Mouse (Mus musculus) lung, postnatal 0 days (tissue): ENCODE measurements around the gene Mfsd2b. TPM values are rescaled to one million over a fixed set of nuclear protein-coding genes. Genes with fewer than 3 reads are reported as not detected.
A peak's percentile ranks its signal among the peaks of the same experiment; 100 is the strongest.

Source experiments
- ATAC-seq: fragments of 200-750 bp; cut with Nextera tagmentation; 2 replicates; pipeline ENCODE4 v1.8.0; 2017; ENCODE audit warnings: moderate library complexity
- DNase-seq: peaks from one replicate; pipeline ENCODE4 v3.0.0-alpha.2; 2016; ENCODE audit warnings: low spot score
- H3K27ac ChIP-seq: fragments of 300-500 bp; sonication (generic); 2 replicates; pipeline ENCODE4 v1.5.1; 2014; ENCODE audit warnings: antibody characterized with exemption, mild to moderate bottlenecking, low read length, mixed read lengths
- H3K27me3 ChIP-seq: fragments of 300-500 bp; sonication (generic); replicated peaks from 2 replicates; pipeline ENCODE4 v1.6.1; 2014; ENCODE audit warnings: low read length, mixed read lengths; ENCODE audit not compliant: insufficient read depth
- H3K36me3 ChIP-seq: fragments of 300-500 bp; sonication (generic); 2 replicates; pipeline ENCODE4 v1.6.1; 2014; ENCODE audit warnings: low read length, mixed read lengths; ENCODE audit not compliant: insufficient read depth
- H3K4me1 ChIP-seq: fragments of 300-500 bp; sonication (generic); 2 replicates; pipeline ENCODE4 v1.6.1; 2014; ENCODE audit warnings: antibody characterized with exemption, low read depth, low read length, mixed read lengths; ENCODE audit not compliant: insufficient read depth
- H3K4me2 ChIP-seq: fragments of 300-500 bp; sonication (generic); replicated peaks from 2 replicates; pipeline ENCODE4 v1.6.1; 2014; ENCODE audit warnings: low read depth, mild to moderate bottlenecking, low read length, moderate library complexity, mixed read lengths
- H3K4me3 ChIP-seq: fragments of 300-500 bp; sonication (generic); 2 replicates; pipeline ENCODE4 v1.5.1; 2014; ENCODE audit warnings: low read depth, low read length
- H3K9ac ChIP-seq: fragments of 300-500 bp; sonication (generic); replicated peaks from 2 replicates; pipeline ENCODE4 v1.6.1; 2014; ENCODE audit warnings: low read depth, mild to moderate bottlenecking
- H3K9me3 ChIP-seq: fragments of 300-500 bp; sonication (generic); 2 replicates; pipeline ENCODE4 v1.6.1; 2016; ENCODE audit warnings: low read length, mixed read lengths
- CTCF ChIP-seq: IDR thresholded peaks from 2 replicates; pipeline ENCODE4 v1.5.1; 2016; ENCODE audit warnings: antibody characterized with exemption, mild to moderate bottlenecking
- EP300 ChIP-seq: IDR thresholded peaks from 2 replicates; pipeline ENCODE4 v1.6.1; 2016; ENCODE audit warnings: antibody characterized with exemption, mild to moderate bottlenecking, control low read depth
- WGBS: fragments of 180-500 bp; shearing (Covaris S2); extraction: QIAGEN DNeasy Blood & Tissue Kit; methylation state at CpG from one replicate; pipeline ENCODE4 v1.1.7; 2014; 5-methylcytosine and 5-hydroxymethylcytosine counted together
- polyA plus RNA-seq: library from polyadenylated mRNA; unstranded; fragments of >200 nt; fragmentation: Nextera tagmentation; extraction: Ambion mirVana; gene quantifications from 2 replicates; pipeline ENCODE4 v1.2.1, GENCODE M21; 2015

Mfsd2b gene
- polyA plus RNA-seq, 1 experiment from 2014 or later: 2.5 TPM

DNA sequence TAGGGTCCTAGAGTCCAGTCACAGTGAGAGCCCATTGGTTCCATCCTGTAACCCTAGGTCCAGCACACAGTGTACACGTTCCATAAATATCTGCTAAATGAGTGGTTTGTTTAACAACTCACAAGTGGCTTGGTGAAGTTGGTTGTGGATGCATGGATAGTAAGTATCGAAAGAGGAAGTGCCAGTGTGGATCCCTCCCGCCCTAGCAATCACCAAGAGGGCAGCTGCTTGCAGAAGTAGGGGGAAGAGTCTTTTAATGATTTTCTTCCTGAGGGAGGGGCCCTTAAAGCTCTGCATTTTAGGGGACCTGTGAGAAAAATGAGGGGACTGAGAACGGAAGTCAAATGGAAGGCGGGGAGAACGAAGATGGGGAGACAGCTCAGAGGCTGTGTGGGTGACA is 34.1 kb downstream of the Mfsd2b start:
- ATAC-seq (no peak), DNase-seq (peak; percentile 42)
- Histone ChIP-seq H3K9me3 (no peaks in the 10 kb centered on the region), H3K27me3 (no peaks in the 10 kb centered on the region), H3K9ac (no peak overlapping the region), H3K4me2 (peak overlapping the region; percentile 100), H3K36me3 (no peaks in the 10 kb centered on the region), H3K4me1 (peaks cover 10% of the 10 kb centered on the region; the same call in 1 of the 2 replicates), H3K27ac (no peak overlapping the region), H3K4me3 (no peak overlapping the region)
- WGBS: 31% methylated on average over 6 of the region's 6 CpGs
- TF ChIP-seq EP300: peak; percentile 61
- TF ChIP-seq CTCF: no peak

DNA sequence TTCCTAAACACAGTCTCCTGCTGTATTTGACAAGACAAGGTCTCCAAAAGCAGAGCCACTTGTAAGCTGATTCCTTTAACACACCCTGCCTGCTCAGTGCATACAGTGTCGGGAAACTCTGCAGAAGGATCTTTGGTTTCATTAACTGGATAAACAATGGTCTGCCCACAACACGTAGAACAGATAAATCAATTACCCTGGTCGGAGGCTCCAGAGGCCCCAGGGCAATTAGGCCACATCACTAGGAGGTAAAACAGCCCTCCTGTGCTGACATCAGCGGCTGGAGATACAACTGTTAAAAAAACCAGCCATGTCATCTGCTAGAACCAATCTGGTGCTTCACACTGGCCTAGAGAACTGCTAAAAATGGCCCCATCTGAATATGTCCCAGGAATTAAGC is 37.2 kb downstream of the Mfsd2b start:
- Histone ChIP-seq H3K4me3 (no peak overlapping the region), H3K4me2 (no peak overlapping the region), H3K4me1 (peaks cover 4% of the 10 kb centered on the region; the same call in 1 of the 2 replicates), H3K36me3 (0 out of 2 replicates have a peak, but pooled peaks cover 2% of the 10 kb centered on the region), H3K27ac (no peak overlapping the region), H3K27me3 (no peaks in the 10 kb centered on the region), H3K9ac (no peak overlapping the region), H3K9me3 (no peaks in the 10 kb centered on the region)
- 25% methylated on average over 4 of the region's 4 CpGs for WGBS
- DNase-seq: no peak
- no peak for ATAC-seq
- no peak for TF ChIP-seq CTCF
- TF ChIP-seq EP300: no peak

DNA sequence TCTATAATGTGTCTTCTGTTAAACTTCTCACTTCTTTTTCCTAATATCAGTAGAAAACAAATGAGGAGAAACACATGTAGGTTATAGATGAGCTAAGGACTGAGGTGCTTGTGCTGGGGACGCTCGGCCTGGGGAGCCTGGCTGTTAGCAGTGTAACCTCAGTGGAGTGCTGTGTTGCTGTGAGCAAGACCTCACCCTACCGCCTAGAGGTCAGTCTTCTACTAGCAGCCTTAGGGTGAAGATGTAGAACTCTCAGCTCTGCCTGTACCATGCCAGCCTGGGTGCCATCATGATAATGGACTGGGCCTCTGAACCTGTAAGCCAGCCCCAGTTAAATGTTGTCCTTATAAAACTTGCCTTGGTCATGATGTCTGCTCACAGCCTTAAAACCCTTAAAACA is 46.9 kb downstream of the Mfsd2b start:
- Histone ChIP-seq H3K9me3 (no peaks in the 10 kb centered on the region), H3K4me1 (no peaks in the 10 kb centered on the region), H3K27me3 (no peaks in the 10 kb centered on the region), H3K36me3 (peaks cover 9% of the 10 kb centered on the region; the same call in 1 of the 2 replicates), H3K4me2 (no peak overlapping the region), H3K9ac (no peak overlapping the region), H3K4me3 (no peak overlapping the region), H3K27ac (no peak overlapping the region)
- no peak for ATAC-seq
- TF ChIP-seq EP300: no peak
- no peak for TF ChIP-seq CTCF
- 74% methylated on average over 3 of the region's 3 CpGs for WGBS
- no peak for DNase-seq

DNA sequence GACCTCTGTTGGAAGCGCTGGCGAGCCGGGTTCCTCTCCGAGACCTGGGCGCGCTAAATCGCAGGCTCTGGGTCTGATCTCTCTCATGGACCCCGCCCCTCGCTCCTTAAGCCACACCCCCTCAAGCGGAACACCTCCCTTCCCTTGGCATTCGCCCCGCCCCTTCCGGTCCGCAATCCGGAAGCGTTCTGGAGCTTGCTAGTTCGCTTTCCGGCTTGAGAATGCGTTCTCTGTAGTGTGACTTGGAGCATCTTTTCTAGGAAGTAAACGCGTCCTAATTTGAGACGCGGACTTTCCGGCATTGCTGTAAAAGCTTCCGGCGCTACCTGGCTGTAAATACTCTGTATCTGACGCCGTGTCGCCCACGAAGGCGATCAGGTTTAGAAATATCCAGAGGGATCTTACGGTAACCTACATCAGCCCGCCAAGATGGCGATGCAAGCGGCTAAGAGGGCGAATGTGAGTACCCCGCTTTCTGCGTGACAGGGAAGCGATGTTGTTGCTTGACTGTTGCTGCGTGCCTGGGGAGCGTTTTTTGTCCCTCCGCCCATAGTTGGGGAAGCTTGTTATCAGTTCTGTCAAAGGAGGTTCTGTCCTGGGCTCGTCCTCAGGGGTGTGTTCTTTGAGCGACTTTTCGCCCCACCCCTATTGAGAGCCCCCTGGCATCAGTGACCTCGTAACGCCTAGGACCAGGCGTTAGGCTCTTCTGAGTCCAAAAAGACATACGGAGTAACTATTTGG is 56.6 kb downstream of the Mfsd2b start, which contains the start of gene Sf3b6:
Gene Sf3b6 (plus strand): TSS at position 184 of the 741 bp plus-strand sequence.
- Histone ChIP-seq H3K27me3 (no peaks in the 10 kb centered on the region), H3K4me1 (no peaks in the 10 kb centered on the region), H3K4me3 (peak within 1 kb of the TSS; percentile 87), H3K36me3 (peaks cover 9% of the 10 kb centered on the region), H3K4me2 (peak within 1 kb of the TSS; percentile 80), H3K27ac (peak within 1 kb of the TSS; percentile 91), H3K9ac (peak within 1 kb of the TSS; percentile 67), H3K9me3 (no peaks in the 10 kb centered on the region)
- TF ChIP-seq EP300 (peak; percentile 18; the same call in 1 of the 2 replicates), CTCF (no peak)
- ATAC-seq: peak; percentile 98
- WGBS: under 1% methylated on average over 49 of the region's 49 CpGs
- peak; percentile 99 for DNase-seq

DNA sequence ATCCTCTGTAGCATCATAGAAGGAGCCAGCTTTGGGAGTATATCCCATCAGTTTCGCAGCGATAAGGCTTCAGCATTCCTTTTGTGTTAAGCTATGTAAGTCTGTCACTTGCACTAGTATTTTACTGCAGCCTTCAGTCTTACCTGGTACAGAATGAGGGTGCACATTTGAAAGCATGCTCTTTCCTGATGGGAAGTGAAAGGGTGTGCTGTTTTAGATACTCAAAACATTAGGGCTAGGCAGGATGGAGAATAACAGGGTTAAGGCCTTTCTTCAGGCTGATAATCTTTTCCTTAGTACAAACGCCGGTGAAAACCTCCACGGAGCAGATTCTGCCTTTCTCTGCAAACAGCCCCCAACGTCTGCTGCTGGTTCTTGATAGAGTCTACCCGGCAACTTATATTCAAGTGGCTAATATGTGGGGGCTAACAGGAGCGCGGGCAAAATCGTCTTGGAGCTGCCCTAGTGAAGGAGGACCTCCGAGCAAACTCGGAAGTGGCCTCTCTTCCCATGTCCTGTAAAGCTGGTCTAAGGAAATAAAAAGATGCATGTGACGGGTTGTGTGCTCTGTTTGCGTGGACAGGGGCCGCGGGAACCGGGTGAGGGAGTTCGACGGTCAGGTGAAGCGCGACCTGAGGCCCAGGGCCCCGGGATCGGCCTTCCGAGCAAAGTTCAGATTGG is 57.3 kb downstream of the Mfsd2b start:
- 7% methylated on average over 24 of the region's 24 CpGs for WGBS
- peak overlapping the region; percentile 67 for H3K9ac ChIP-seq
- H3K9me3 ChIP-seq: no peaks in the 10 kb centered on the region
- DNase-seq (no peak), ATAC-seq (peak; percentile 64)
- H3K27me3 ChIP-seq: no peaks in the 10 kb centered on the region
- H3K27ac ChIP-seq: peak overlapping the region; percentile 91
- no peaks in the 10 kb centered on the region for H3K4me1 ChIP-seq
- peak overlapping the region; percentile 87 for H3K4me3 ChIP-seq
- peaks cover 8% of the 10 kb centered on the region for H3K36me3 ChIP-seq
- TF ChIP-seq CTCF (no peak), EP300 (no peak)
- peak overlapping the region; percentile 80 for H3K4me2 ChIP-seq

DNA sequence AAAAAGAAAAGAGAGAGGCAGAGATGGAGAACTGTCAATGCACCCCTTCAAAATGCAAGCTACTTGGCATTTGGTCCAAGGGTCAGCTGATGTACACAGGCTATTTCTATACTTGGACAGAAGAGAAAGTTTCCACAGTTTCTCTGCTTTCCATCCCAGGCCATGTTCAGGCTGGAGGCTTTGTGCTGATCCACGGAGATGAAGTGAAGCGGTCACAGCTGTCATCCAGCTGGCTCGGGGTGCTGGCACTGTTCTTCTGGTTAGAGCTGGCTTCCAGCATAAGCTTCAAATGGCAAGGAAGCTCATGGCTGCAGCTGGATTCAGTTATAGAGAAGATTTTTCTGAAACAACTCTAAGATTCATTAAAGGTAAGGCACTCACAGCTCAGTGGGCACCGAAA is 60.5 kb downstream of the Mfsd2b start:
- no peak overlapping the region for H3K4me2 ChIP-seq
- H3K27ac ChIP-seq: 0 out of 2 replicates have a peak overlapping the region, but pooled peaks have one; percentile 32
- H3K4me1 ChIP-seq: no peaks in the 10 kb centered on the region
- no peak overlapping the region for H3K9ac ChIP-seq
- DNase-seq: peak; percentile 75
- no peaks in the 10 kb centered on the region for H3K9me3 ChIP-seq
- peak; percentile 53 for ATAC-seq
- H3K27me3 ChIP-seq: no peaks in the 10 kb centered on the region
- TF ChIP-seq EP300: no peak
- no peak for TF ChIP-seq CTCF
- WGBS: 66% methylated on average over 4 of the region's 4 CpGs
- H3K36me3 ChIP-seq: no peaks in the 10 kb centered on the region
- no peak overlapping the region for H3K4me3 ChIP-seq

Other genes with a start within 250 kb of the Mfsd2b start
- gene Fam228a, start 135.9 kb downstream of the Mfsd2b start, polyA plus RNA-seq: 0.06 and 0.08 TPM in 2 replicates
- gene Pfn4, start 105.3 kb downstream of the Mfsd2b start, polyA plus RNA-seq: 1.1 and 1.3 TPM in 2 replicates
- 1.1 and 1.2 TPM in 2 replicates for gene Fam228b, start 105.1 kb downstream of the Mfsd2b start, polyA plus RNA-seq
- gene Sf3b6, start 56.8 kb downstream of the Mfsd2b start, polyA plus RNA-seq: 183 and 204 TPM in 2 replicates
- 13.7 and 15.3 TPM in 2 replicates for gene Fkbp1b, start 32.8 kb downstream of the Mfsd2b start, polyA plus RNA-seq
- gene Wdcp, start 31.1 kb downstream of the Mfsd2b start, polyA plus RNA-seq: 11.1 and 11.8 TPM in 2 replicates
- 30.9 and 32.6 TPM in 2 replicates for gene Ubxn2a, start 33.3 kb upstream of the Mfsd2b start, polyA plus RNA-seq
- gene Atad2b, start 43.0 kb upstream of the Mfsd2b start, polyA plus RNA-seq: 8.2 and 8.8 TPM in 2 replicates